Mouse (Mus musculus) adrenal gland, postnatal 0 days (tissue): ENCODE results near the gene Marcks. TPM values are rescaled to one million over a fixed set of nuclear protein-coding genes. Genes with fewer than 3 reads are reported as not detected.

Source experiments
- polyA plus RNA-seq: library from polyadenylated mRNA; unstranded; fragments of >200 nt; fragmentation: Nextera tagmentation; extraction: Ambion mirVana; gene quantifications from 2 replicates; pipeline ENCODE4 v1.2.1, GENCODE M21; 2015

Marcks gene
- polyA plus RNA-seq: 75.2 and 94.1 TPM in 2 replicates

GRCm38 (mm10) chr10:37138778-37139442 lies at the start of gene Marcks:
Gene Marcks (minus strand): TSS chr10:37138920.

Other genes starting within 250 kb of the Marcks start
- 144 and 150 TPM in 2 replicates for gene Hdac2, start 164.4 kb downstream of the Marcks start, polyA plus RNA-seq